Mouse (Mus musculus) MEL (cell line): ENCODE results near the gene Nme2. TPM values are rescaled to one million over a fixed set of nuclear protein-coding genes. Genes with fewer than 3 reads are reported as not detected.

Experiments used
- DNase-seq: peaks from one replicate; pipeline ENCODE4 v3.0.0; 2011; ENCODE audit warnings: low read depth, low spot score
- H3K27ac ChIP-seq: 2 replicates; pipeline ENCODE4 v1.5.1; 2012; ENCODE audit warnings: low read depth, mild to moderate bottlenecking, control low read depth, low read length, moderate library complexity; ENCODE audit not compliant: control insufficient read depth
- H3K27me3 ChIP-seq, 2 experiments: fragments of 150-350 bp in 1 of 2; sonication (generic) in 1 of 2; 2 replicates each; pipeline ENCODE4 v1.6.1; 2012; ENCODE audit warnings: low read length in 2 of 2, mild to moderate bottlenecking in 2 of 2, improper control_type of control experiment in 1 of 2, moderate library complexity in 1 of 2; ENCODE audit not compliant: insufficient read depth in 2 of 2, control insufficient read depth in 1 of 2
- H3K36me3 ChIP-seq, 2 experiments: 2 replicates each; pipeline ENCODE4 v1.6.1; 2012 to 2014; ENCODE audit warnings: low read length in 2 of 2, improper control_type of control experiment in 1 of 2, inconsistent platforms in 1 of 2, mild to moderate bottlenecking in 1 of 2; ENCODE audit not compliant: insufficient read depth in 2 of 2, control insufficient read depth in 1 of 2
- H3K4me1 ChIP-seq, 2 experiments: fragments of 150-350 bp in 1 of 2; sonication (generic) in 1 of 2; 2 replicates each; pipeline ENCODE4 v1.6.1; 2012; ENCODE audit warnings: low read length in 2 of 2, improper control_type of control experiment in 1 of 2, mild to moderate bottlenecking in 1 of 2; ENCODE audit not compliant: insufficient read depth in 2 of 2, control insufficient read depth in 1 of 2
- H3K4me3 ChIP-seq, 2 experiments: fragments of 150-350 bp in 1 of 2; sonication (generic) in 1 of 2; 2 replicates each; pipeline ENCODE4 v1.5.1; 2012; ENCODE audit warnings: low read depth in 2 of 2, low read length in 2 of 2, mild to moderate bottlenecking in 2 of 2, moderate library complexity in 2 of 2, control low read depth in 1 of 2, improper control_type of control experiment in 1 of 2; ENCODE audit not compliant: control insufficient read depth in 1 of 2, insufficient read depth in 1 of 2
- H3K79me2 ChIP-seq: 2 replicates; pipeline ENCODE4 v1.6.1; 2012; ENCODE audit warnings: mild to moderate bottlenecking, low read length, moderate library complexity; ENCODE audit not compliant: control insufficient read depth, poor library complexity, insufficient read depth
- H3K9ac ChIP-seq: 2 replicates; pipeline ENCODE4 v1.6.1; 2012; ENCODE audit warnings: low read depth, mild to moderate bottlenecking, control low read depth, low read length, moderate library complexity; ENCODE audit not compliant: control insufficient read depth, poor library complexity, severe bottlenecking
- H3K9me3 ChIP-seq: fragments of 150-350 bp; sonication (generic); replicated peaks from 2 replicates; pipeline ENCODE4 v1.6.1; 2012; ENCODE audit warnings: mild to moderate bottlenecking, low read length, improper control_type of control experiment, moderate library complexity; ENCODE audit not compliant: insufficient read depth
- BHLHE40 ChIP-seq: IDR thresholded peaks from 2 replicates; pipeline ENCODE4 v1.6.1; 2012; ENCODE audit warnings: low read depth, mild to moderate bottlenecking, inconsistent platforms, low read length, improper control_type of control experiment, borderline replicate concordance
- CHD1 ChIP-seq: IDR thresholded peaks from 2 replicates; pipeline ENCODE4 v1.6.1; 2012; ENCODE audit warnings: low read depth, mild to moderate bottlenecking, inconsistent platforms, low read length, improper control_type of control experiment
- EP300 ChIP-seq, 2 experiments: IDR thresholded peaks; 2 replicates each; pipeline ENCODE4 v1.6.1; 2011; ENCODE audit warnings: improper control_type of control experiment in 2 of 2, low read length in 2 of 2, low read depth in 1 of 2, mild to moderate bottlenecking in 1 of 2
- GABPA ChIP-seq: IDR thresholded peaks from 2 replicates; pipeline ENCODE4 v1.6.1; 2012; ENCODE audit warnings: low read depth, mild to moderate bottlenecking, inconsistent platforms, low read length, improper control_type of control experiment, moderate library complexity
- JUND ChIP-seq: IDR thresholded peaks from 2 replicates; pipeline ENCODE4 v1.6.1; 2011; ENCODE audit warnings: low read depth, mild to moderate bottlenecking, improper control_type of control experiment, low read length
- MAFK ChIP-seq: IDR thresholded peaks from 2 replicates; pipeline ENCODE4 v1.6.1; 2011; ENCODE audit warnings: low read depth, mild to moderate bottlenecking, low read length, improper control_type of control experiment, borderline replicate concordance
- MXI1 ChIP-seq: IDR thresholded peaks from 2 replicates; pipeline ENCODE4 v1.6.1; 2011; ENCODE audit warnings: mild to moderate bottlenecking, low read depth, low read length, improper control_type of control experiment
- MYC ChIP-seq: IDR thresholded peaks from 2 replicates; pipeline ENCODE4 v1.6.1; 2011; ENCODE audit warnings: low read depth, mild to moderate bottlenecking, low read length, improper control_type of control experiment, moderate library complexity
- NRF1 ChIP-seq: IDR thresholded peaks from 2 replicates; pipeline ENCODE4 v1.6.1; 2014; ENCODE audit warnings: low read depth, mild to moderate bottlenecking, inconsistent platforms, low read length, improper control_type of control experiment, moderate library complexity; ENCODE audit not compliant: poor library complexity, insufficient read depth, severe bottlenecking
- POLR2AphosphoS2 ChIP-seq: IDR thresholded peaks from 2 replicates; pipeline ENCODE4 v1.6.1; 2011; ENCODE audit warnings: low read length, improper control_type of control experiment
- RAD21 ChIP-seq: IDR thresholded peaks from 2 replicates; pipeline ENCODE4 v1.6.1; 2011; ENCODE audit warnings: mild to moderate bottlenecking, low read depth, low read length, improper control_type of control experiment
- RCOR1 ChIP-seq: IDR thresholded peaks from 2 replicates; pipeline ENCODE4 v1.6.1; 2012; ENCODE audit warnings: low read depth, mild to moderate bottlenecking, inconsistent platforms, low read length, improper control_type of control experiment
- SIN3A ChIP-seq: IDR thresholded peaks from 2 replicates; pipeline ENCODE4 v1.6.1; 2012; ENCODE audit warnings: low read length, improper control_type of control experiment, inconsistent platforms
- TAL1 ChIP-seq: IDR thresholded peaks from 2 replicates; pipeline ENCODE4 v1.6.1; 2012; ENCODE audit warnings: mild to moderate bottlenecking, inconsistent platforms, low read length, moderate library complexity, mixed read lengths
- USF2 ChIP-seq, 2 experiments: IDR thresholded peaks; 2 replicates each; pipeline ENCODE4 v1.6.1; 2011 to 2012; ENCODE audit warnings: improper control_type of control experiment in 2 of 2, low read length in 2 of 2, borderline replicate concordance in 1 of 2, inconsistent platforms in 1 of 2, low read depth in 1 of 2, mild to moderate bottlenecking in 1 of 2; ENCODE audit not compliant: insufficient read depth in 1 of 2
- polyA plus RNA-seq, 2 experiments: library from polyadenylated mRNA; stranded (reverse) in 1 of 2; unstranded in 1 of 2; fragments of >175 nt in 1 of 2; fragments of >200 nt in 1 of 2; gene quantifications; 2 replicates each; pipeline versions ENCODE4 v1.2.1 to v1.2.4; 2012; ENCODE audit warnings: low replicate concordance in 2 of 2, low read depth in 1 of 2; ENCODE audit not compliant: insufficient read length in 2 of 2, insufficient read depth in 1 of 2, missing spikeins in 1 of 2
- total RNA-seq: library from RNA; depleted of rRNA; stranded (reverse); fragments of 300-350 nt; gene quantifications from 2 replicates; pipeline ENCODE4 v1.2.3, GENCODE M21; 2012

The Nme2 gene
- total and polyA plus RNA-seq, 3 experiments: 126 to 530 TPM; not detected in 1

GRCm38 (mm10) chr11:93957746-93958145, 1.7 kb upstream of the Nme2 start:
- Histone ChIP-seq H3K27ac (no peak overlapping the region), H3K36me3 (peaks cover 15 to 23% of the 10 kb centered on the region in 2 experiments), H3K9ac (no peak overlapping the region)

DNA sequence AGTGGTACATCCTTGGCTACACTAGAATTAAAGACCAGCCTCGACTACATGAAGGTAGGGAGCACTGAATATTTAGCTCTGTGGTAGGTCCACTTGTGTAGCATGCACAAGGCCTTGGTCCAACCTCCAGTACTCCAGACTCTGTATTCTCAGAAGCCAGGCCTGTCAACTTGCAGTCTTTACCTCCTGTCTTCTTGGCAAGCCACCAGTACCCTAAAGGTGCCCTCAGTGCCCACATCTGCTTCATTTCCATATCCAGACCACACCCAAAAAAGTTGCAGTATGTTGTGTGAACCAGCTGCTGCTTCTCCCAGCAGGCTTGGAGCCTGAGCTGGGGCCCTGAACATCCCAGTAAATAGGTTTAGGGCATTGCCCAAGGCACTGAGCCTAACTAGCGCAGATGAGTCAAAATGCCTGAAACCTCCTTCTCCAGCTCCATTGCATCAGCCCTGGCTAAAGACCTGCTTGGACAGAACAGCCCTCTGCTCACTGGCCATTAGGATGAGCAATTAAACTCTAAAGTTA, 1.0 kb upstream of the Nme2 start:
- H3K9me3 ChIP-seq: no peaks in the 10 kb centered on the region
- TF ChIP-seq JUND (no peak), MXI1 (no peak), POLR2AphosphoS2 (peak; percentile 58), TAL1 (no peak), SIN3A (no peak), GABPA (no peak)
- TF ChIP-seq, all 39 proteins: peak for 1
- H3K4me3 ChIP-seq: no peak overlapping the region
- H3K27me3 ChIP-seq: no peaks in the 10 kb centered on the region
- no peak overlapping the region for H3K9ac ChIP-seq
- H3K36me3 ChIP-seq: peaks cover 17 to 20% of the 10 kb centered on the region in 2 experiments
- peaks cover 26% of the 10 kb centered on the region for H3K79me2 ChIP-seq
- H3K4me1 ChIP-seq: peaks cover 0 to 32% of the 10 kb centered on the region in 2 experiments; a peak in 3 of 4 replicates
- H3K27ac ChIP-seq: no peak overlapping the region
- peak; percentile 57 for DNase-seq

More at GRCm38 (mm10) chr11:93957746-93958145, 1.7 kb upstream of the Nme2 start:
- TF ChIP-seq RAD21 (no peak), MAFK (no peak), MYC (no peak), EP300 (IDR thresholded peaks at IDR 0.05; ENCODE audit: low read depth in 1 of 2, low read length in 2 of 2) (no peak), JUND (no peak), CHD1 (no peak), NRF1 (no peak), BHLHE40 (no peak), USF2 (IDR thresholded peaks at IDR 0.05; ENCODE audit: borderline replicate concordance in 1 of 2, insufficient read depth in 1 of 2, low read depth in 1 of 2, low read length in 2 of 2) (no peak), TAL1 (no peak), RCOR1 (no peak)
- DNase-seq: no peak
- H3K27me3 ChIP-seq: no peaks in the 10 kb centered on the region
- H3K4me1 ChIP-seq: peaks cover 0 to 26% of the 10 kb centered on the region in 2 experiments; a peak in 3 of 4 replicates
- H3K4me3 ChIP-seq: no peak overlapping the region
- peaks cover 24% of the 10 kb centered on the region for H3K79me2 ChIP-seq
- no peaks in the 10 kb centered on the region for H3K9me3 ChIP-seq
